Mouse (Mus musculus): ENCODE measurements at regions not wholly inside any gene's neighbourhood (a gene's known extent, or its start where the extent isn't known, plus 50 kb on each side); places are given as distances from the start of the nearest gene placed in this dataset.

DNA sequence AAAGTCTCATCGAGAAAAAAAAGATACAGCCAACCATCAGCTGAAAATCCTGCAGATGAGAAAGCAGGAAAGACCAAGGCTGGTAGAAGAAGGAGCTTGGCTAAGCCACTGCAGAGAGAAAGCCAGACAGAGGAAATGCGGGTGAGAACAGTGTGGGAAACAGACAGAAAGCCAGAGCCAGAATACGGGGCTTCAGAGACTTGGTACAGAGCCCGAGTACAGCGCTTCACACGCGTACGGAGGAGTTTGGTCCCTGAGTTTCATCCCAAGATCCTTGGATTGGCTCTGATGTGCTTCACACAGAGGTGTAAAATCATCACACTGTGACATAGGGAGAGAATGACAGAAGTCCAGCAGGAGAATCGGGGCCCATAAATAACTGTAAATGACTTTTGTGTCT lies 495.6 kb upstream of the Map3k7 start:
- TF ChIP-seq EP300 (IDR thresholded peaks at IDR 0.05) (no peak), CTCF (IDR thresholded peaks at IDR 0.05) (no peak)

All from lung, postnatal 0 days (tissue).